Mouse (Mus musculus): ENCODE measurements around the gene Hoxb6. TPM values are rescaled to one million over a fixed set of nuclear protein-coding genes. Genes with fewer than 3 reads are reported as not detected.

The Hoxb6 gene
- polyA plus RNA-seq, 1 experiment from 2014 or later, result 8.3 TPM

GRCm38 (mm10) chr11:96277151-96278044, 14.9 kb upstream of the Hoxb6 start:
- no peak overlapping the region for H3K4me3 ChIP-seq (replicated peaks; ENCODE audit: low read length)
- H3K36me3 ChIP-seq (ENCODE audit: control insufficient read depth, insufficient read depth, low read length), result no peaks in the 10 kb centered on the region
- peak overlapping the region; percentile 25; the same call in 1 of the 2 replicates for H3K4me2 ChIP-seq (ENCODE audit: low read depth, low read length)
- ATAC-seq (ENCODE audit: insufficient read depth, low FRiP score), result no peak
- H3K27me3 ChIP-seq (ENCODE audit: control insufficient read depth, insufficient read depth, low read length), result peaks cover 86% of the 10 kb centered on the region
- 0 out of 2 replicates have a peak, but pooled peaks cover 2% of the 10 kb centered on the region for H3K4me1 ChIP-seq (ENCODE audit: control insufficient read depth, insufficient read depth, low read length)
- H3K27ac ChIP-seq (ENCODE audit: low read length), result no peak overlapping the region
- H3K9me3 ChIP-seq (replicated peaks; ENCODE audit: control insufficient read depth, low read length), result no peaks in the 10 kb centered on the region
- 4% methylated on average over 35 of the region's 35 CpGs for WGBS
- no peak overlapping the region for H3K9ac ChIP-seq (ENCODE audit: low read length)

GRCm38 (mm10) chr11:96278324-96278723, 14.0 kb upstream of the Hoxb6 start:
- Histone ChIP-seq H3K4me3 (replicated peaks; ENCODE audit: low read length) (no peak overlapping the region), H3K9me3 (replicated peaks; ENCODE audit: control insufficient read depth, low read length) (no peaks in the 10 kb centered on the region), H3K27ac (ENCODE audit: low read length) (no peak overlapping the region), H3K9ac (ENCODE audit: low read length) (no peak overlapping the region), H3K4me2 (ENCODE audit: low read depth, low read length) (no peak overlapping the region), H3K36me3 (ENCODE audit: control insufficient read depth, insufficient read depth, low read length) (no peaks in the 10 kb centered on the region), H3K4me1 (ENCODE audit: control insufficient read depth, insufficient read depth, low read length) (no peaks in the 10 kb centered on the region), H3K27me3 (ENCODE audit: control insufficient read depth, insufficient read depth, low read length) (peaks cover 82% of the 10 kb centered on the region)
- no peak for ATAC-seq (ENCODE audit: insufficient read depth, low FRiP score)
- WGBS, result 21% methylated on average over 14 of the region's 14 CpGs

GRCm38 (mm10) chr11:96278773-96279172, 13.5 kb upstream of the Hoxb6 start:
- Histone ChIP-seq H3K27me3 (ENCODE audit: control insufficient read depth, insufficient read depth, low read length) (peaks cover 81% of the 10 kb centered on the region), H3K4me2 (ENCODE audit: low read depth, low read length) (no peak overlapping the region), H3K9ac (ENCODE audit: low read length) (no peak overlapping the region), H3K9me3 (replicated peaks; ENCODE audit: control insufficient read depth, low read length) (no peaks in the 10 kb centered on the region), H3K27ac (ENCODE audit: low read length) (no peak overlapping the region), H3K4me1 (ENCODE audit: control insufficient read depth, insufficient read depth, low read length) (no peaks in the 10 kb centered on the region), H3K36me3 (ENCODE audit: control insufficient read depth, insufficient read depth, low read length) (no peaks in the 10 kb centered on the region), H3K4me3 (replicated peaks; ENCODE audit: low read length) (no peak overlapping the region)
- under 1% methylated on average over 9 of the region's 9 CpGs for WGBS
- ATAC-seq (ENCODE audit: insufficient read depth, low FRiP score), result peak; percentile 77; the same call in 1 of the 2 replicates

- H3K4me3 ChIP-seq (replicated peaks; ENCODE audit: low read length), result 0 out of 2 replicates have a peak overlapping the region, but pooled peaks have one; percentile 10
- H3K4me1 ChIP-seq (ENCODE audit: control insufficient read depth, insufficient read depth, low read length), result no peaks in the 10 kb centered on the region
- no peaks in the 10 kb centered on the region for H3K9me3 ChIP-seq (replicated peaks; ENCODE audit: control insufficient read depth, low read length)
- no peak for ATAC-seq (ENCODE audit: insufficient read depth, low FRiP score)
- 7% methylated on average over 31 of the region's 31 CpGs for WGBS
- H3K9ac ChIP-seq (ENCODE audit: low read length), result no peak overlapping the region
- no peaks in the 10 kb centered on the region for H3K36me3 ChIP-seq (ENCODE audit: control insufficient read depth, insufficient read depth, low read length)
- peak overlapping the region; percentile 23 for H3K4me2 ChIP-seq (ENCODE audit: low read depth, low read length)
- H3K27me3 ChIP-seq (ENCODE audit: control insufficient read depth, insufficient read depth, low read length), result peaks cover 74% of the 10 kb centered on the region
- H3K27ac ChIP-seq (ENCODE audit: low read length), result no peak overlapping the region
Measured at GRCm38 (mm10) chr11:96279421-96280233, 12.6 kb upstream of the Hoxb6 start.

GRCm38 (mm10) chr11:96280399-96281378, 11.6 kb upstream of the Hoxb6 start:
- Histone ChIP-seq H3K9ac (ENCODE audit: low read length) (no peak overlapping the region), H3K9me3 (replicated peaks; ENCODE audit: control insufficient read depth, low read length) (no peaks in the 10 kb centered on the region), H3K4me1 (ENCODE audit: control insufficient read depth, insufficient read depth, low read length) (no peaks in the 10 kb centered on the region), H3K4me3 (replicated peaks; ENCODE audit: low read length) (no peak overlapping the region), H3K36me3 (ENCODE audit: control insufficient read depth, insufficient read depth, low read length) (no peaks in the 10 kb centered on the region), H3K27ac (ENCODE audit: low read length) (no peak overlapping the region), H3K27me3 (ENCODE audit: control insufficient read depth, insufficient read depth, low read length) (peaks cover 70% of the 10 kb centered on the region), H3K4me2 (ENCODE audit: low read depth, low read length) (no peak overlapping the region)
- 29% methylated on average over 8 of the region's 8 CpGs for WGBS
- no peak for ATAC-seq (ENCODE audit: insufficient read depth, low FRiP score)

- no peaks in the 10 kb centered on the region for H3K4me1 ChIP-seq (ENCODE audit: control insufficient read depth, insufficient read depth, low read length)
- H3K36me3 ChIP-seq (ENCODE audit: control insufficient read depth, insufficient read depth, low read length), result no peaks in the 10 kb centered on the region
- no peak overlapping the region for H3K4me2 ChIP-seq (ENCODE audit: low read depth, low read length)
- WGBS, result 20% methylated on average over 18 of the region's 18 CpGs
- H3K9ac ChIP-seq (ENCODE audit: low read length), result no peak overlapping the region
- peaks cover 63% of the 10 kb centered on the region for H3K27me3 ChIP-seq (ENCODE audit: control insufficient read depth, insufficient read depth, low read length)
- H3K27ac ChIP-seq (ENCODE audit: low read length), result no peak overlapping the region
- H3K9me3 ChIP-seq (replicated peaks; ENCODE audit: control insufficient read depth, low read length), result no peaks in the 10 kb centered on the region
- no peak overlapping the region for H3K4me3 ChIP-seq (replicated peaks; ENCODE audit: low read length)
- ATAC-seq (ENCODE audit: insufficient read depth, low FRiP score), result no peak
Measured at GRCm38 (mm10) chr11:96281396-96281795, 10.9 kb upstream of the Hoxb6 start.

GRCm38 (mm10) chr11:96281855-96282570, 10.3 kb upstream of the Hoxb6 start, which contains the start of gene Hoxb8:
TSS of gene Hoxb8 (plus strand) at chr11:96281905.
- Histone ChIP-seq H3K27me3 (ENCODE audit: control insufficient read depth, insufficient read depth, low read length) (peaks cover 57% of the 10 kb centered on the region), H3K27ac (ENCODE audit: low read length) (peak within 1 kb of the TSS; percentile 90; the same call in 1 of the 2 replicates), H3K4me2 (ENCODE audit: low read depth, low read length) (peak within 1 kb of the TSS; percentile 65), H3K4me1 (ENCODE audit: control insufficient read depth, insufficient read depth, low read length) (no peaks in the 10 kb centered on the region), H3K36me3 (ENCODE audit: control insufficient read depth, insufficient read depth, low read length) (no peaks in the 10 kb centered on the region), H3K9ac (ENCODE audit: low read length) (peak within 1 kb of the TSS; percentile 69), H3K4me3 (replicated peaks; ENCODE audit: low read length) (peak within 1 kb of the TSS; percentile 55), H3K9me3 (replicated peaks; ENCODE audit: control insufficient read depth, low read length) (no peaks in the 10 kb centered on the region)
- no peak for ATAC-seq (ENCODE audit: insufficient read depth, low FRiP score)
- WGBS, result 3% methylated on average over 27 of the region's 27 CpGs

Measured in stomach, embryonic 16.5 days (tissue).